Mouse (Mus musculus): ENCODE results near the gene Cnpy3.

GRCm38 (mm10) chr17:46758753-46759152 is 6.7 kb upstream of the Cnpy3 start:
- TF ChIP-seq POLR2A (IDR thresholded peaks at IDR 0.05; ENCODE audit: control insufficient read depth, extremely low read depth, insufficient read depth, low read length, poor library complexity) (no peak), CTCF (IDR thresholded peaks at IDR 0.05; ENCODE audit: borderline replicate concordance, control insufficient read depth, extremely low read depth, insufficient read depth, low read length, poor library complexity) (no peak)

Measured in thymus, adult 2 months (tissue).